ENCODE assay signal across 8 mouse cellular contexts in the genomic region with DNA sequence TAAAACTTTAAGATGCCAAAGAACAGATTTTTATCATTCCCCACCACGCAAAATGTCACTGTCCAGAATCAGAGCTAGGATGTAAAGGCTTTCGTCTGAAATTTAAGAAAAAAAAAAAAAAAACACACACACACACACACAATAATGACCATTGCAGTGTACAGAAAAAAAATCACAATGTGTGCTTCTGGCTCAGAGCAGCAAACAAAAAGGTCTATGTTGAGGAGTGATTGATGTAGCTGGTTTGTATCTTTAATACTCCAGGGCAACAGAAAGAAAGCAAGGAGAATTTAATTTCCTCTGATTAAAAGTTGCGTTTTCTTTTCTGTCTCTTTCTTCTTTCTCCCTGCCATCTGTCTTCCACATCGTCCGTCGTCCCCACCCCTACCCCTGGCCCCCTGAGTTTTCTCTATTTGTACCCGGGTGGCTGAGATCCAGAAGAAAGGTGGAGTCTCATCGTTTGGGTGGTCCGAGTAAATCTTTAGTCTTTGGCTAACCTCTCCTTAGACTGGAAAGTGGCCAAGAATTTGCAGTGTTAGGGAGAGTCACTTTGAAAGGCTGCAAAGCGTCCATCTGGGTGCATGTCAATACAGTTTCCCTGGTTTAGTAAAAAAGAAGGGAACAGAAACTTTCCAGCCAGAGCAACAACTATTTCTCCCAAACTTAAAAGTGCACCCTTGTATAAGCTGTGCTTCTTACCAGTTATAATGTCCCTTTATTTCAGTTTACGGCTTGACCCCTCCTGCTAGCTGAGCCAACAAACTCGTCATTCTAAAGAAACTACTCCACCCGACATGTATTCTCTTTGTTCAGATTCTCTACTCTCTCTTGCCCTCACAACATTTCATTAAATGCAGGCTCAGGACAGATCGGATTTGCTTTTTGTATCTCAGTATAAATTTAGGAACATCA.
A peak's percentile ranks its signal among the peaks of the same experiment; 100 is the strongest.
DNase-seq lines count a peak whose midpoint lies in the region; ATAC-seq and TF ChIP-seq lines count a peak whose summit lies in the region.

No protein-coding gene starts in this region.

- no peak for TF ChIP-seq POLR2A in limb, embryonic 14.5 days (IDR thresholded peaks at IDR 0.05; ENCODE audit: borderline replicate concordance, extremely low read depth, insufficient read depth, insufficient read length)

- H3K4me3 ChIP-seq in lung, embryonic 14.5 days (ENCODE audit: low read depth, low read length): no peak overlapping the region
- H3K4me3 ChIP-seq in limb, embryonic 14.5 days (replicated peaks; ENCODE audit: low read length): peak overlapping the region; percentile 15
- H3K4me3 ChIP-seq in stomach, embryonic 14.5 days (ENCODE audit: low read depth, low read length): no peak overlapping the region

- H3K27ac ChIP-seq in lung, embryonic 14.5 days (ENCODE audit: low read depth): peak overlapping the region; percentile 89
- H3K27ac ChIP-seq in limb, embryonic 14.5 days (replicated peaks; ENCODE audit: low read depth, low read length): peak overlapping the region; percentile 50; the same call in 1 of the 2 replicates
- H3K27ac ChIP-seq in stomach, embryonic 14.5 days (ENCODE audit: low read length): peak overlapping the region; percentile 74

- peak; percentile 96 for DNase-seq in lung, embryonic 14.5 days
- no peak for DNase-seq in lung, adult 18-20 months
- DNase-seq in gastrocnemius, postnatal 14 days: peak; percentile 55
- DNase-seq in limb, embryonic 14.5 days (ENCODE audit: low spot score): peak; percentile 83
- DNase-seq in adrenal gland, adult 8-10 months: no peak
- DNase-seq in left cerebral cortex, postnatal 10 days (ENCODE audit: extremely low spot score in 1 of 2, low spot score in 2 of 2): no peak

- TF ChIP-seq CTCF in lung, embryonic 14.5 days (IDR thresholded peaks at IDR 0.05; ENCODE audit: low read depth): no peak

- peak; percentile 95 for ATAC-seq in lung, embryonic 14.5 days (ENCODE audit: insufficient read depth)
- peak; percentile 84 for ATAC-seq in limb, embryonic 14.5 days (ENCODE audit: low FRiP score, low read depth)
- peak; percentile 56; the same call in 1 of the 2 replicates for ATAC-seq in stomach, embryonic 14.5 days (ENCODE audit: insufficient number of reproducible peaks, insufficient read depth, low FRiP score, low read depth)
- no peak for ATAC-seq in megakaryocyte, adult 5-6 weeks (ENCODE audit: poor library complexity, severe bottlenecking)

- H3K36me3 ChIP-seq in lung, embryonic 14.5 days (ENCODE audit: insufficient read depth): no peaks in the 10 kb centered on the region
- no peaks in the 10 kb centered on the region for H3K36me3 ChIP-seq in limb, embryonic 14.5 days (ENCODE audit: control insufficient read depth, insufficient read depth, low read length)
- no peaks in the 10 kb centered on the region for H3K36me3 ChIP-seq in stomach, embryonic 14.5 days (ENCODE audit: control insufficient read depth, insufficient read depth, low read length)

- 0 out of 2 replicates have a peak, but pooled peaks cover 3% of the 10 kb centered on the region for H3K4me1 ChIP-seq in lung, embryonic 14.5 days (ENCODE audit: insufficient read depth)
- peaks cover 22% of the 10 kb centered on the region for H3K4me1 ChIP-seq in limb, embryonic 14.5 days (ENCODE audit: control insufficient read depth, insufficient read depth, low read length)
- H3K4me1 ChIP-seq in stomach, embryonic 14.5 days (ENCODE audit: control insufficient read depth, insufficient read depth, low read length): no peaks in the 10 kb centered on the region

- no peaks in the 10 kb centered on the region for H3K27me3 ChIP-seq in lung, embryonic 14.5 days (ENCODE audit: insufficient read depth, low read length)
- H3K27me3 ChIP-seq in limb, embryonic 14.5 days (ENCODE audit: control insufficient read depth, insufficient read depth, low read length): no peaks in the 10 kb centered on the region
- H3K27me3 ChIP-seq in stomach, embryonic 14.5 days (ENCODE audit: control insufficient read depth, insufficient read depth, low read length): no peaks in the 10 kb centered on the region

- peak overlapping the region; percentile 43 for H3K4me2 ChIP-seq in lung, embryonic 14.5 days
- peak overlapping the region; percentile 38 for H3K4me2 ChIP-seq in limb, embryonic 14.5 days (replicated peaks; ENCODE audit: low read depth, low read length, severe bottlenecking)
- peak overlapping the region; percentile 24 for H3K4me2 ChIP-seq in stomach, embryonic 14.5 days (replicated peaks; ENCODE audit: low read depth, low read length)

- WGBS in lung, embryonic 14.5 days: 19% methylated on average over 14 of the region's 14 CpGs
- WGBS in limb, embryonic 14.5 days: 23% methylated on average over 14 of the region's 14 CpGs
- WGBS in stomach, embryonic 14.5 days: 17% methylated on average over 14 of the region's 14 CpGs

- no peaks in the 10 kb centered on the region for H3K9me3 ChIP-seq in lung, embryonic 14.5 days (ENCODE audit: low read depth, low read length)
- H3K9me3 ChIP-seq in limb, embryonic 14.5 days (ENCODE audit: control insufficient read depth, low read length): no peaks in the 10 kb centered on the region
- no peaks in the 10 kb centered on the region for H3K9me3 ChIP-seq in stomach, embryonic 14.5 days (ENCODE audit: control insufficient read depth, low read depth, low read length)

- intact Hi-C loops in gastrocnemius, postnatal 14 days (cut with DNase I; ENCODE audit: low total_unique reads): no loop called here
- intact Hi-C loops in left cerebral cortex, postnatal 10 days (cut with DNase I): no loop called here

- H3K9ac ChIP-seq in lung, embryonic 14.5 days: no peak overlapping the region
- H3K9ac ChIP-seq in limb, embryonic 14.5 days (ENCODE audit: low read depth, low read length, severe bottlenecking): no peak overlapping the region
- no peak overlapping the region for H3K9ac ChIP-seq in stomach, embryonic 14.5 days (replicated peaks; ENCODE audit: low read depth, low read length)

Comparison
In these comparisons a context has a peak if more than half of its experiments do, and no peak if none do; other contexts are left out.
1. DNase-seq: peak in lung, embryonic 14.5 days (single experiment), gastrocnemius, postnatal 14 days (single experiment) and limb, embryonic 14.5 days (single experiment); none in lung, adult 18-20 months (0 of 2), adrenal gland, adult 8-10 months (single experiment) and left cerebral cortex, postnatal 10 days (0 of 2).
2. Peak in every context shown above with its lines, with median percentiles within 50 percentile points of each other: H3K27ac ChIP-seq and H3K4me2 ChIP-seq.